Mouse (Mus musculus): ENCODE results near the gene Gdi2.
"Not testable (repeated sequence)": the region's sequence is repeated elsewhere in the genome, so short reads cannot be mapped to it uniquely, and the experiment has no call there.

Gene Gdi2

GRCm38 (mm10) chr13:3537594-3538222 lies at the start of gene Gdi2:
TSS of gene Gdi2 (plus strand) at chr13:3538063.
- in situ Hi-C loops (cut with MboI, MseI): loop anchor here (25.0 kb wide), 1 partner anchor 375 kb away; the partner anchor contains the start of genes Net1 and Tubal3

GRCm38 (mm10) chr13:3495526-3495925 lies 42.3 kb upstream of the Gdi2 start:
- in situ Hi-C loops (cut with MboI, MseI): loop anchor here (5.0 kb wide), 1 partner anchor 223 kb away; no protein-coding TSS in a partner anchor

DNA sequence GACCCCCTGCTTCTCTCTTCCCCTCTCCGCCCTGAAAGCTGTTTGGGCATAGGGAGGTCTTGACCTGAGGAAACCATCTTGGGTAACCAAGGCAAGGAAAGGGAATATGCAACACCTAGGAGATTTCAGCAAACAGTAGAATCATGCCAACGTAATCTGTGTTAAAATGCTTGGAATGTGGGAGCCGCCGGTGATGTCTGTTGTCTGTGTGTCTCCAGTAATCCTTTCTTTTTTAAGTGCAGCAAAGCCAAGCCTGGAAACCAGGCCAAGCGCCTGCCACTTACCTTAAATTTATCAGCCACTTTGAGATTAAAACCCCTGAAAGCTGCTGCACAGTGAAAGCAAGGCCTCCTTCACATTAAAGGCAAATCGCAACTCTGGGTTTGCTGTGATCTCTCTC lies 36.8 kb upstream of the Gdi2 start:
- in situ Hi-C loops (cut with MboI, MseI): not testable (repeated sequence)

DNA sequence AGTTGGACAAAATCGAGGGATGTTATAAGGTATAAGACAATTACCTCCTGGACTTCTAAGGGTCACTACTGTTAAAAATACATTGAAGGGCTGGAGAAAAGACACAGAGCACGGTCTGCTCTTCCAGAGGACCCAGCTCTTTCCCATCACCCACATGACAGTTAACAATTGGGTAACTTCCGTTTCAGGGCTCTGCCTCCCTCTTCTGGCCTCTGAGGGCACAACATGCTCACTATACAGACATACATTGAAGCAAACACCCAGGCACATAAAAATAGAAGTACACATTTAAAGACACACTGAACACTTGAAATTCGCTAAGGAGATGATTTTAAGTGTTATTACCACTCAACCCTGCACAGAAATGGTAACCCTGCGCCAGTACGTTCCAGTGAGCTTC lies 22.5 kb upstream of the Gdi2 start:
- in situ Hi-C loops (cut with MboI, MseI): not testable (repeated sequence)

GRCm38 (mm10) chr13:3519357-3519756 lies 18.5 kb upstream of the Gdi2 start:
- in situ Hi-C loops (cut with MboI, MseI): not testable (repeated sequence)

DNA sequence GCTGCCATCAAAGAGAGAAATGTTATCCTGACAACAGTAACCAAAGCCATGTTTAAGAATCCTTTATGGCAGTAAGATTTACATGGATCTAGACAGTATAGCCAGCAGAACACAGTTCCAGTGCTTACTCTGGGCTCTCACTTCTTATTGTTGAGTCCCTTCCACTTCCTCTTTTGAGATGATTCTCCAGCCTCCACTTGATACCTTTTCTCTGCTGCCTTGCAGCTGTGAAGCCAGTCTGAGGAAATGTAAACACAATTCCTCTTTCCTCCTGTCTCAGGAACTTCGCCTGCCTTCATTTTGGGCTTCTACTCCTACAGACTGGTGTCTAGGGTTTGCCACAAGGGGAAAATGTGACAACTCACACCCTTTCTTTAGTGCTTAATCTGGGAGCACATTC lies 17.9 kb upstream of the Gdi2 start:
- in situ Hi-C loops (cut with MboI, MseI): not testable (repeated sequence)

GRCm38 (mm10) chr13:3523459-3523858 lies 14.4 kb upstream of the Gdi2 start:
- in situ Hi-C loops (cut with MboI, MseI): no loop called here

DNA sequence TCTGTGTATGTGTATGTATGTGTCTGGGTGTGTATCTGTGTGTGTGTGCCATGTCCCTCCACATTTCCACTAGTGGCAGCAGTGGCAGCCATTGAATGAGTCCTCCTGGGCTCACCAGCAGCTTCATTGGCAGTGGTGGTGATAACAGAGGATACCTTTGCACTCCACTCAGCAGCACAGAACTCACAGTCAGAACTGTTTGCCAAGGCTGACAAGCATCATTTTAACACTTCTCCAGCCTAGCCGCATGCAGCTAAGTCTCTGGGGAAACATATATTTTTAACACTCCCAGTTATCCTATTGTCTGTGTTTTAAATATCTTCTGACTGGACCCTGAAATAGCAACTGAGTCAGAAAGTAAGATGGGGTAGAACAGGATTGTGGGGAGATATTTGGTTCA lies 13.9 kb upstream of the Gdi2 start:
- in situ Hi-C loops (cut with MboI, MseI): no loop called here

DNA sequence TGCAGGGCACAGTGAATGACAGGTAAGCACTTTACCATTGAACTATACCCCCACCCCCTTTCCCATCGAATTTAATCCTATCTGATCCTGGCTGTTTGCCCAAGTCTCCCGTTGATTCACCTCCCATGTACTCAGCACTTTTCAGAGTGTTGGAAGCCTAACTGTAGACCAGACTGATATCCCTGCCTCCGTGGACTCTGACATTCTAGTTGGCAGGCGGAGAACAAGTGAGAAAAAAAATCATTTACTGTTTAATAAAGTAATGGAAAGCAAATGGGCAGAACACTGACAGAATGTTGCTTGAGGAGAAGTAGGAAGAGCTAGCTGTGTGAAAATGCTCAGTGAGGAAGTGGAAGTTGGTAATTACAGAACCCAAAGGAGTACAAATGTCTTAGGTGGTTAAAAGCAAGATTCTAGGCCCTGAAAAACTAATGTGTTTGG lies 12.2 kb upstream of the Gdi2 start:
- in situ Hi-C loops (cut with MboI, MseI): loop anchor here (25.0 kb wide), 1 partner anchor 387 kb away; the partner anchor contains the start of genes Net1 and Tubal3

- in situ Hi-C loops (cut with MboI, MseI): loop anchor here (25.0 kb wide), 1 partner anchor 386 kb away; the partner anchor contains the start of genes Net1 and Tubal3
Measured at GRCm38 (mm10) chr13:3526328-3526727, 11.5 kb upstream of the Gdi2 start.

- in situ Hi-C loops (cut with MboI, MseI): loop anchor here (5.0 to 25.0 kb wide), 2 partner anchors 128 to 382 kb away; partner anchors contain the start of genes Net1 and Tubal3
Measured at GRCm38 (mm10) chr13:3530451-3530850, 7.4 kb upstream of the Gdi2 start.

GRCm38 (mm10) chr13:3531176-3531575 lies 6.7 kb upstream of the Gdi2 start:
- in situ Hi-C loops (cut with MboI, MseI): loop anchor here (5.0 to 25.0 kb wide), 2 partner anchors 129 to 381 kb away; partner anchors contain the start of genes Net1 and Tubal3

DNA sequence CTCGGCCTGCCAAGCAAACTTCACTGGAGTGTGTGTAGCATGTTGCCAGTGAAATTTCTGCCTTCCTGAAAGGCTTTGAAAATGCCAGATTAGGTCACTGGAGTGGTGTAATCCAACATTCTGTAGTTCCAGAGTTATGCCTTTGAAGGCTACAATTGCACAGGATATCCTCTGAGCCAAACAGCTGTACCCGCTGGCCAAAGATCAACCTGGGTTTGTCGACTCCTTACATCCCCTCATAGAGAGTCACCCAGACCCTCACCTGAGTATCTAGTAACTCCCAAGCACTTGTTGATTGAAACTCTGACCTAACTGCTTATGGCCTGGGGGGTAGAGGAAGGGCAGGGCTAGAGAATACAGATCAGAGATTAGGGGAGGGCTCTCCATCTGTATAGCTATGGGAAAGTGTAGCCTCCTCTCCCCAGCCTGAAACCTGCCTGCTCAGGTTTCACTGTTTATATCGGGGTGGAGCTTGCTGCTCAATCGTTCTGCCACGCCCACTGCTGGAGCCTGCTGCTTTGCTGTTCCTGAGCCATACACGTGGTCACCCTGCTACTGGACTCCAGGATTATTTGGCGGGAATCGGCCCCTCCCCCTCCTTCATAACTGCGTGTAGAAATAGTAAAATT lies 6.1 kb upstream of the Gdi2 start:
- in situ Hi-C loops (cut with MboI, MseI): loop anchor here (5.0 to 25.0 kb wide), 2 partner anchors 130 to 380 kb away; partner anchors contain the start of genes Net1 and Tubal3

DNA sequence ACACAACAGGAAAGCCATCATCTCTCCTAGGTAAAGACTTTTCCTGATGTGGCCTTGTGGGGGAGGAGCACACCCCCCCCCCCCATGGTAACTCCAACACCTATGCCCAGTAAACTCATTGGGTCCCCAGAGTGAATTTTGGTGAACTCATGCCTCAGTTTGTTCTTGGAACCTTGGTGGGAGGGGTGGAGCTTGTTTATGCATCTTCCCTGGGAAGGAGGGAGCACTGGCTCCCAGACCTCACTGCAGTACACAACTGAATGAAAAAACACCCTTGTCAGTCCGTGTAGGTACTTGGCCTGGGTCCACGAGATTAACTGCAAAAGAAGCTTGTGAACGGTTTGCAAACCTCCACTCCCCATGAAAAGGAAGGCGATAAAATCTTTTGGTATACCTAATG lies 5.4 kb upstream of the Gdi2 start:
- in situ Hi-C loops (cut with MboI, MseI): loop anchor here (5.0 to 25.0 kb wide), 2 partner anchors 130 to 380 kb away; partner anchors contain the start of genes Net1 and Tubal3

GRCm38 (mm10) chr13:3534146-3534545 lies 3.7 kb upstream of the Gdi2 start:
- in situ Hi-C loops (cut with MboI, MseI): loop anchor here (5.0 to 25.0 kb wide), 2 partner anchors 132 to 378 kb away; partner anchors contain the start of genes Net1 and Tubal3

DNA sequence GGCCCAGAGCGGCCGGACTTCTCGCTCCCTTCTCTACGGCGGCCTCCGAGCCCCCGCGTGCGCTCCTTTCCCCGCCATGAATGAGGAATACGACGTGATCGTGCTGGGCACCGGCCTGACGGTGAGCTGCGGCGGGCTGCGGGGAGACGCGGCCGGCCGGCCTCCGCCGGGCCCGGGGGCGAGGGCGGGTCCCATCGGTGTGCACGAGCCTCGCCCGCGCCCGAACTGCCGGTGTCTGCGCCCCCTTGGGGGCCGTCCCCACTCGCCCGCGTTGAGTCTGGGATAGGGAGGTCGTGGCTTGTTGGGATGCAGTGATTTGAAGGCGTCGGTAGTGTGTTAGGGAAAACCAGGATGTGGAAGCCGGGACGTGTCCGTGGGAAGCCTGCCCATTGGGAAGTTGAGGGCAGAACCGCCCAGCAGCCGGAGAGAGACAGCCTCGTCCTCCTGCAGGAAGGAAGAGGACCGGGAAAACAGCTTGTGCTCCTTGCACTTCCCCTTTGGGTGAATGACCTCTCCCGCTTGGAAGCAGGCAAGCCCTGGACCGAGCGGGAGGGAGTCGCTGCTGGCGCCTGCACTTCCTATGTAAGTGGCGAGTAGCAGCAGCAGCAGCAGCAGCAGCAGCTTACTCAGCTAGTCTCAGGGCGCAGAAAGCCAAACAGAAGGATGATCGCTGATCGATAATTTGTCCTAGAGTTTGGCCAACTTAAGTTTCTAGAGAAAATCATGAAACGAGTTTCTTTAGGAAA lies 533 bp downstream of the Gdi2 start:
- in situ Hi-C loops (cut with MboI, MseI): loop anchor here (25.0 kb wide), 1 partner anchor 374 kb away; the partner anchor contains the start of genes Net1 and Tubal3

DNA sequence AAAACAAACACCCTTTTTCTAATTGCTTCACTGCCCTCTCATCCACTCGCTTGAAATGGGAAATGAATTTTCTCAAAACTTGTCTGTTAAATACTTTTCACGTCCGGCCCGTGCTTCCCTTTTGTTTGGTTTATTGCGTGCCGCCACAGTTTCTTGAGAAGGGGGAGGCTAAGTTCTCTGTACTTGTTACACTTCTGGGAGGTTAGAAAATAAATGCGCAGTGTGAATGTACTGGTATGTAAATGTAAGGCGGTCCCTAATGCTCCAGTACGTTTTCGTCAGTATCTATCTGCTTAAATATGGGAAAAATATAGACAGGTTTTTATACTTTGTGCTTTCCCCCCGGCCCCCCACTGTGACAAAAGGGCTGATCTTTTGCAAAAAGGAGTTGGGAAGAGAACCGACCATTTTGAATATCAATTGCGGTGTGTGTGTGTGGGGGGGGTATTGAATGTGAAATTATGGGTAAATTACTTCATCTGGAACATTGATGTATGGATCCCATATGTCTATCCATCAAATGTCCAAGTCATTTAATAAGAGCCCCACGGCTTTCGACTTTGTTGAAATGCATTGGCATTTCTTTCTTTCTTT lies 1.2 kb downstream of the Gdi2 start:
- in situ Hi-C loops (cut with MboI, MseI): loop anchor here (25.0 kb wide), 1 partner anchor 373 kb away; the partner anchor contains the start of genes Net1 and Tubal3

GRCm38 (mm10) chr13:3540166-3540565 lies 2.3 kb downstream of the Gdi2 start:
- in situ Hi-C loops (cut with MboI, MseI): loop anchor here (25.0 kb wide), 1 partner anchor 372 kb away; the partner anchor contains the start of genes Net1 and Tubal3

DNA sequence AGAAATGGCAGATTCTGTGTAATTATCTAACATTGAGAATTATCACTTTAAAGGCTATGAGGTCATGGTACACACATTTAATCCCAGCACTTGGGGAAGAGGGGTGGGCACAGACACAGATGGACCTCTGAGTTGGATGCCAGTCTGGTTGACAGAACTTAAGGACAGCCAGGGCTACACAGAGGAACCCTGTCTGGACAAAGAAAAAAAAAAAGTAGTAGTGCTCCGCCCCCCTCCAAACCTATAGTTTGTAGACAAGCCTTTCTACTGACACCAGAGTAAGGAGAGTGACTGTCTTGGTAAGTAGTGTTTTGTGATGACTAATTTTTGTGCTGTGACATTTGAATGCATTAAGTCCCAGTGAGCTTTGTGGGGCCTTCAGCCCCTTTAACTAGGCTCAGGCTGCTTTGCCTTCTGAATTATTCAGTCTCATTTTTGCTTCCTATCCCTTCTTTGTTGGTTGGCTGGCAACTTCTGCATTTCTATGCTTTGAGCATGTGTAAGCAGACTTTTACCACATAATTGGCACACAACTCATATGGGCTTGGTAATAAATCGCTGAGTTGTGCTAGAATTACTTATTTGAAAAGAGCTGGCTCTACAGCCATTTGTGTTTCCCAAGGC lies 3.4 kb downstream of the Gdi2 start:
- in situ Hi-C loops (cut with MboI, MseI): loop anchor here (25.0 kb wide), 1 partner anchor 371 kb away; the partner anchor contains the start of genes Net1 and Tubal3

GRCm38 (mm10) chr13:3544077-3544874 lies 6.4 kb downstream of the Gdi2 start:
- in situ Hi-C loops (cut with MboI, MseI): loop anchor here (25.0 kb wide), 1 partner anchor 368 kb away; the partner anchor contains the start of genes Net1 and Tubal3

Measured in T-helper 1 cell (primary cell).